Mouse (Mus musculus): Measurements from ENCODE around the gene Osbpl11.

- TF ChIP-seq CTCF (IDR thresholded peaks at IDR 0.05; ENCODE audit: control insufficient read depth, insufficient read depth, insufficient replicate concordance, low read depth, low read length) (no peak), POLR2A (IDR thresholded peaks at IDR 0.05; ENCODE audit: control insufficient read depth, low read depth, low read length) (no peak)
Measured at GRCm38 (mm10) chr16:33174695-33175094, 10.2 kb upstream of the Osbpl11 start.
